8 mouse cellular contexts compared by ENCODE assay signal in genomic region chr12:72408111-72408891, GRCm38 (mm10). TPM values are rescaled to one million over a fixed set of nuclear protein-coding genes. Genes with fewer than 3 reads are reported as not detected.
DNase-seq lines count a peak whose midpoint lies in the region; ATAC-seq and TF ChIP-seq lines count a peak whose summit lies in the region.

No protein-coding gene starts in this region.

- peak overlapping the region; percentile 89 for H3K4me2 ChIP-seq in lung, postnatal 0 days (replicated peaks; ENCODE audit: low read depth, low read length)

- H3K4me1 ChIP-seq in hindbrain, embryonic 10.5 days (replicated peaks): peaks cover 33% of the 10 kb centered on the region
- H3K4me1 ChIP-seq in lung, postnatal 0 days (ENCODE audit: insufficient read depth, low read depth, low read length): peaks cover 6% of the 10 kb centered on the region

- TF ChIP-seq CTCF in lung, postnatal 0 days (IDR thresholded peaks at IDR 0.05): no peak

- peak; percentile 72 for ATAC-seq in lung, postnatal 0 days

- peak overlapping the region; percentile 81 for H3K4me3 ChIP-seq in hindbrain, embryonic 10.5 days
- H3K4me3 ChIP-seq in lung, postnatal 0 days (ENCODE audit: low read depth, low read length): peak overlapping the region; percentile 50

- peak; percentile 44 for DNase-seq in adrenal gland, adult 18-20 months (ENCODE audit: low spot score in 2 of 2)
- DNase-seq in cerebellum, postnatal 10 days: peak; percentile 81 to 83
- DNase-seq in frontal cortex, postnatal 25 days (ENCODE audit: low spot score in 2 of 2): peak; percentile 56 to 64
- peak; percentile 75 for DNase-seq in hindbrain, embryonic 10.5 days (ENCODE audit: low spot score)
- DNase-seq in layer of hippocampus, postnatal 36 days: peak; percentile 81 to 84
- peak; percentile 50 for DNase-seq in lung, postnatal 0 days (ENCODE audit: low spot score)
- peak; percentile 57 for DNase-seq in ovary, postnatal 36 days (ENCODE audit: low spot score)
- peak; percentile 50 for DNase-seq in yolk sac, embryonic 10.5 days (ENCODE audit: low spot score)

- H3K9me3 ChIP-seq in hindbrain, embryonic 10.5 days: no peaks in the 10 kb centered on the region
- no peaks in the 10 kb centered on the region for H3K9me3 ChIP-seq in lung, postnatal 0 days (ENCODE audit: low read length)

- peak overlapping the region; percentile 87 for H3K27ac ChIP-seq in hindbrain, embryonic 10.5 days
- H3K27ac ChIP-seq in lung, postnatal 0 days (ENCODE audit: low read length): no peak overlapping the region

- peaks cover 36% of the 10 kb centered on the region for H3K27me3 ChIP-seq in hindbrain, embryonic 10.5 days (ENCODE audit: insufficient read depth, poor library complexity, severe bottlenecking)
- peaks cover 2% of the 10 kb centered on the region; the same call in 1 of the 2 replicates for H3K27me3 ChIP-seq in lung, postnatal 0 days (replicated peaks; ENCODE audit: insufficient read depth, low read length)

- no peaks in the 10 kb centered on the region for H3K36me3 ChIP-seq in hindbrain, embryonic 10.5 days
- no peaks in the 10 kb centered on the region for H3K36me3 ChIP-seq in lung, postnatal 0 days (ENCODE audit: insufficient read depth, low read length)

- no peak overlapping the region for H3K9ac ChIP-seq in lung, postnatal 0 days (replicated peaks; ENCODE audit: low read depth)

- under 1% methylated on average over 63 of the region's 63 CpGs for WGBS in hindbrain, embryonic 10.5 days
- WGBS in lung, postnatal 0 days: under 1% methylated on average over 54 of the region's 63 CpGs

- no peak for TF ChIP-seq EP300 in lung, postnatal 0 days (IDR thresholded peaks at IDR 0.05)

RNA-seq across cellular contexts. Expression of gene Rtn1, which starts 0.6 kb away (rescaled TPM):
- 10 to 100 TPM; 23.1 to 29.8 TPM for total RNA-seq in adrenal gland, adult 18-20 months (2021)
- polyA plus RNA-seq in hindbrain, embryonic 10.5 days (2016; fragmentation: Nextera tagmentation; extraction: Ambion mirVana): 162 and 390 TPM in 2 replicates
- total RNA-seq in layer of hippocampus, postnatal 36 days (2021): 1,000 to 10,000 TPM; 1,352 to 1,459 TPM
- 12.2 and 13.4 TPM in 2 replicates for polyA plus RNA-seq in lung, postnatal 0 days (2015; fragmentation: Nextera tagmentation; extraction: Ambion mirVana)

RNA-seq across cellular contexts. Expression of gene Lrrc9, which starts 33.4 kb away (rescaled TPM):
- 1 to 10 TPM; 1.4 to 4.1 TPM for total RNA-seq in adrenal gland, adult 18-20 months (2021)
- 0.97 and 2.1 TPM in 2 replicates for polyA plus RNA-seq in hindbrain, embryonic 10.5 days (2016; fragmentation: Nextera tagmentation; extraction: Ambion mirVana)
- 1 to 10 TPM; 1.3 TPM for total RNA-seq in layer of hippocampus, postnatal 36 days (2021)
- 0.95 and 1.2 TPM in 2 replicates for polyA plus RNA-seq in lung, postnatal 0 days (2015; fragmentation: Nextera tagmentation; extraction: Ambion mirVana)

Comparison
In these comparisons a context has a peak if more than half of its experiments do, and no peak if none do; other contexts are left out.
1. RNA of gene Rtn1, which starts 0.6 kb away (total RNA-seq): 1,352 to 1,459 TPM in layer of hippocampus, postnatal 36 days; 23.1 to 29.8 TPM in adrenal gland, adult 18-20 months; every median in the first group is over 10 times any median in the second.
2. Peak in every context shown above with its lines, with median percentiles within 50 percentile points of each other: DNase-seq.